Mouse (Mus musculus): ENCODE results near the gene Il12rb1. TPM values are rescaled to one million over a fixed set of nuclear protein-coding genes. Genes with fewer than 3 reads are reported as not detected.

Gene Il12rb1
- polyA plus RNA-seq, 1 experiment from 2014 or later: not detected

GRCm38 (mm10) chr8:70776496-70777444 is 31.5 kb upstream of the Il12rb1 start, which contains the start of gene Pik3r2:
Gene Pik3r2, minus strand, starts transcription at chr8:70776713.
- H3K36me3 ChIP-seq: peaks cover 74% of the 10 kb centered on the region
- peak within 1 kb of the TSS; percentile 66 for H3K4me3 ChIP-seq
- peaks cover 46% of the 10 kb centered on the region for H3K4me1 ChIP-seq
- DNase-seq (ENCODE audit: low spot score): peak; percentile 99
- no peaks in the 10 kb centered on the region for H3K9me3 ChIP-seq (replicated peaks)
- WGBS: under 1% methylated on average over 94 of the region's 94 CpGs
- no peaks in the 10 kb centered on the region for H3K27me3 ChIP-seq (ENCODE audit: low read depth, poor library complexity, severe bottlenecking)
- peak within 1 kb of the TSS; percentile 94 for H3K27ac ChIP-seq

- no peak overlapping the region for H3K4me3 ChIP-seq
- WGBS: 82% methylated on average over 11 of the region's 11 CpGs
- no peaks in the 10 kb centered on the region for H3K9me3 ChIP-seq (replicated peaks)
- no peak overlapping the region for H3K27ac ChIP-seq
- no peak for DNase-seq (ENCODE audit: low spot score)
- H3K36me3 ChIP-seq: peaks cover 74% of the 10 kb centered on the region
- H3K27me3 ChIP-seq (ENCODE audit: low read depth, poor library complexity, severe bottlenecking): no peaks in the 10 kb centered on the region
- H3K4me1 ChIP-seq: peaks cover 28% of the 10 kb centered on the region
Measured at GRCm38 (mm10) chr8:70780093-70780492, 28.2 kb upstream of the Il12rb1 start.

GRCm38 (mm10) chr8:70786291-70787050 is 21.8 kb upstream of the Il12rb1 start:
- H3K9me3 ChIP-seq (replicated peaks): no peaks in the 10 kb centered on the region
- 0 out of 2 replicates have a peak, but pooled peaks cover 16% of the 10 kb centered on the region for H3K27me3 ChIP-seq (ENCODE audit: low read depth, poor library complexity, severe bottlenecking)
- no peak overlapping the region for H3K4me3 ChIP-seq
- 84% methylated on average over 25 of the region's 25 CpGs for WGBS
- DNase-seq (ENCODE audit: low spot score): no peak
- peaks cover 86% of the 10 kb centered on the region for H3K36me3 ChIP-seq
- H3K27ac ChIP-seq: no peak overlapping the region
- peaks cover 41% of the 10 kb centered on the region for H3K4me1 ChIP-seq

- Histone ChIP-seq H3K36me3 (peaks cover 80% of the 10 kb centered on the region), H3K27ac (no peak overlapping the region), H3K4me1 (peaks cover 47% of the 10 kb centered on the region), H3K4me3 (no peak overlapping the region), H3K9me3 (replicated peaks) (no peaks in the 10 kb centered on the region), H3K27me3 (ENCODE audit: low read depth, poor library complexity, severe bottlenecking) (0 out of 2 replicates have a peak, but pooled peaks cover 16% of the 10 kb centered on the region)
- DNase-seq (ENCODE audit: low spot score): no peak
- 88% methylated on average over 3 of the region's 3 CpGs for WGBS
Measured at GRCm38 (mm10) chr8:70787051-70787445, 21.2 kb upstream of the Il12rb1 start.

DNA sequence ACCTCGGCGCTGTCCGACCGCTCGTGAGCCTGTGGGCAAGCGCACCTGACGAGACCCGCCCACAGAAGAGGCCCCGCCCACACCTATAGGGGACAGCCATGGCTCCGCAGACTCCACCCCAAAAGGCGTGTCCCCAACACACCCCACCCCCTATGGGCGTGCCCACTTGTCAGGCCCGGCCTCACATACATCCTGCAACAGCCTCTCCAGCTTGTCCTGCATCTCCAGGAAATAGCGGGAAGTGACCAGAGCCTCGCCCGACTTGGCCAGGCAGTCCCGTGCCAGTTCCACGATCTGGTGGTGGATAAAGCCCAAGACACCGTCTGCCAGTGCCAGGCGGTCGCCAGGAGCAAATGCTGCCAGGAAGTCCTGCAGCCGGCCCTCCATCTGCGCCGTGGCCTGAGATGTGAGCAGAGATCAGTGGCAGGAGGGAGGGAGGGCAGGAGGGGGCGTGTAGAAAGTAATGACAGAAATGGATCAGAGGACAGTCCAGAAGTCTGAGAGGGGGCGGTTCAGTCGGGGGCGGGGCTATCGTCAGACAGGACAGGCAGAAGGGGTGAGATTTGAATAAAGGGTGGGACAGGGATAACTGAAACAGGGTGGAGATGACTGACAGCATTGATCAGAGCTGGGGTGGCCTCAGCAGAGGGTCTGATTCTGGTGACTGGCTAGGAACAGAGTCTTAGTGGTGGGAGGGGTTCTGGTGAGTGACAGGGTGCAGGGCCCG is 20.1 kb upstream of the Il12rb1 start:
- H3K4me1 ChIP-seq: peaks cover 58% of the 10 kb centered on the region
- H3K27me3 ChIP-seq (ENCODE audit: low read depth, poor library complexity, severe bottlenecking): 0 out of 2 replicates have a peak, but pooled peaks cover 16% of the 10 kb centered on the region
- H3K36me3 ChIP-seq: peaks cover 70% of the 10 kb centered on the region
- 10% methylated on average over 30 of the region's 30 CpGs for WGBS
- no peak overlapping the region for H3K27ac ChIP-seq
- no peaks in the 10 kb centered on the region for H3K9me3 ChIP-seq (replicated peaks)
- H3K4me3 ChIP-seq: peak overlapping the region; percentile 39
- peak; percentile 85 for DNase-seq (ENCODE audit: low spot score)

GRCm38 (mm10) chr8:70789046-70789445 is 19.2 kb upstream of the Il12rb1 start:
- WGBS: 77% methylated on average over 10 of the region's 10 CpGs
- Histone ChIP-seq H3K36me3 (peaks cover 60% of the 10 kb centered on the region), H3K27me3 (ENCODE audit: low read depth, poor library complexity, severe bottlenecking) (peaks cover 25% of the 10 kb centered on the region), H3K9me3 (replicated peaks) (no peaks in the 10 kb centered on the region), H3K4me1 (peaks cover 66% of the 10 kb centered on the region), H3K4me3 (0 out of 2 replicates have a peak overlapping the region, but pooled peaks have one; percentile 13), H3K27ac (no peak overlapping the region)
- DNase-seq (ENCODE audit: low spot score): no peak

DNA sequence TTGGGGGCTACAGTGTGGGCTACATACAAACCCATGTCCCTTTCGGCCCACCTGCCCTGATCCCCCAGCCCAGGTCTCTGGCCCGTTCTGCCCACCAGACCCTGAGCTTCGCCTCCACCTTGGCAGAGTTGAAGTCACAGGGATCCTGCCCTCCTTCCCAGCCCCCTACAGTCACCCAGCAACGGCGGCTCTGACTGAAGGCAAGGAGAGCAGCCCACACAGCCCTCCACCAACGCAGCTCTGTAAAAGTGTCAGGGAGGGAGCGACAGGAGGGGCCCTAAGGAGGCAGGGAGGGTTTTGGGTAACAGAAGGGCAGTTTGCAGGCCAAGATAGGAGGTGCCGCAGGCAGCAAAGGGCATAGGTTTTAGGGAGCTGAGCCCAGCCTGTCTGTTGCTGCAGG is 17.4 kb upstream of the Il12rb1 start:
- Histone ChIP-seq H3K27ac (peak overlapping the region; percentile 42; the same call in 1 of the 2 replicates), H3K4me3 (peak overlapping the region; percentile 75), H3K36me3 (peaks cover 42% of the 10 kb centered on the region), H3K9me3 (replicated peaks) (no peaks in the 10 kb centered on the region), H3K4me1 (peaks cover 70% of the 10 kb centered on the region), H3K27me3 (ENCODE audit: low read depth, poor library complexity, severe bottlenecking) (peaks cover 41% of the 10 kb centered on the region)
- no peak for DNase-seq (ENCODE audit: low spot score)
- 65% methylated on average over 8 of the region's 8 CpGs for WGBS

- Histone ChIP-seq H3K27me3 (ENCODE audit: low read depth, poor library complexity, severe bottlenecking) (peaks cover 46% of the 10 kb centered on the region), H3K9me3 (replicated peaks) (no peaks in the 10 kb centered on the region), H3K4me1 (peaks cover 74% of the 10 kb centered on the region), H3K27ac (peak overlapping the region; percentile 42; the same call in 1 of the 2 replicates), H3K36me3 (peaks cover 38% of the 10 kb centered on the region), H3K4me3 (peak overlapping the region; percentile 75)
- WGBS: 87% methylated on average over 7 of the region's 7 CpGs
- no peak for DNase-seq (ENCODE audit: low spot score)
Measured at GRCm38 (mm10) chr8:70791294-70791701, 17.0 kb upstream of the Il12rb1 start.

- peak overlapping the region; percentile 92 for H3K27ac ChIP-seq
- H3K36me3 ChIP-seq: peaks cover 29% of the 10 kb centered on the region
- no peaks in the 10 kb centered on the region for H3K9me3 ChIP-seq (replicated peaks)
- peaks cover 49% of the 10 kb centered on the region for H3K27me3 ChIP-seq (ENCODE audit: low read depth, poor library complexity, severe bottlenecking)
- H3K4me3 ChIP-seq: peak overlapping the region; percentile 75
- 7% methylated on average over 56 of the region's 58 CpGs for WGBS
- peaks cover 79% of the 10 kb centered on the region for H3K4me1 ChIP-seq
- peak; percentile 99 for DNase-seq (ENCODE audit: low spot score)
Measured at GRCm38 (mm10) chr8:70791975-70792691, 16.1 kb upstream of the Il12rb1 start.

- WGBS: under 1% methylated on average over 20 of the region's 20 CpGs
- DNase-seq (ENCODE audit: low spot score): peak; percentile 86
- Histone ChIP-seq H3K36me3 (peaks cover 24% of the 10 kb centered on the region), H3K9me3 (replicated peaks) (no peaks in the 10 kb centered on the region), H3K27ac (peak overlapping the region; percentile 92), H3K27me3 (ENCODE audit: low read depth, poor library complexity, severe bottlenecking) (peaks cover 54% of the 10 kb centered on the region), H3K4me3 (peak overlapping the region; percentile 75), H3K4me1 (peaks cover 80% of the 10 kb centered on the region)
Measured at GRCm38 (mm10) chr8:70792700-70793099, 15.5 kb upstream of the Il12rb1 start.

DNA sequence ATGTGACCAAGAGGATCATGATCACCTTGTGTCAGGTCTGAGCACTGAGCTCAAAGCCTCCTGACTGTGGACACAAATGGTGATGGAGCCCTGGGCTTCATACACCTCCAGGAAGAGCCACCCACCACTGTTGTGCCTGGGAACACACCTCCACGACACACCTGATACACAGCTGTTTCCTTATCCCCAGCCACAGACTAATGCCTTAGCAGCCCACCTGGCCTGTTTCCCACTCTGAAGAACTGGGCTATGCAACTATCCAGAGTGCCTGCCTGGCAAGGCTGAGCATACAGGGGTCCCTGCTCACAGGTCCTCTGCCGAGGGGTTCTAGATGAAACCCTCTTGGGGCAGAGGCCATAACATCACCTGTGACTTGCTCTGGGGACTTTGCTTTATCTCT is 14.0 kb upstream of the Il12rb1 start:
- Histone ChIP-seq H3K4me1 (peaks cover 71% of the 10 kb centered on the region), H3K27me3 (ENCODE audit: low read depth, poor library complexity, severe bottlenecking) (peaks cover 65% of the 10 kb centered on the region), H3K36me3 (peaks cover 8% of the 10 kb centered on the region), H3K27ac (peak overlapping the region; percentile 2; the same call in 1 of the 2 replicates), H3K4me3 (no peak overlapping the region), H3K9me3 (replicated peaks) (no peaks in the 10 kb centered on the region)
- 83% methylated on average over 2 of the region's 2 CpGs for WGBS
- DNase-seq (ENCODE audit: low spot score): no peak

DNA sequence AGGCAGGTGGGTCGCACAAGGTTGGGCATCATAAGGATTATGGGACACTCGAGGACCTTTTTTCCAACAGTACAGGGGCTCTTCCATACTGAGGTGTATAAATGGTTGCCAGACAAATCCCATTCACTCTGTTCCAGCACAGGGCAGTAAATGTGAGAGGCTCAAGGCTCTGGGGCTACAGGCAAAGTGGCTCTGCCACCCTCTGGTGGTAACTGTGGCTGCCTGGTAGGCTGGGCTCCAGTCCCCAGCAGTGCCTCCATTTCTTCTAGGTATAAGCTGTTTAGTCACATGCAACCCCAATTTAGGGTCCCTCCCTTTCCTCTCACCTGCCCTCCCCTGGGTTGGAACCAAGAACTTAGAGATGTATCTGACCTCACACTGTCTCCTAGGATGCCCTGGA is 12.9 kb upstream of the Il12rb1 start:
- WGBS: 91% methylated on average over 2 of the region's 2 CpGs
- no peaks in the 10 kb centered on the region for H3K9me3 ChIP-seq (replicated peaks)
- H3K27ac ChIP-seq: no peak overlapping the region
- H3K4me1 ChIP-seq: peaks cover 61% of the 10 kb centered on the region
- no peak overlapping the region for H3K4me3 ChIP-seq
- no peaks in the 10 kb centered on the region for H3K36me3 ChIP-seq
- H3K27me3 ChIP-seq (ENCODE audit: low read depth, poor library complexity, severe bottlenecking): peaks cover 70% of the 10 kb centered on the region
- DNase-seq (ENCODE audit: low spot score): no peak
